Mouse (Mus musculus) brown adipose tissue, adult 24 weeks (tissue): ENCODE measurements around the gene Duox2. TPM values are rescaled to one million over a fixed set of nuclear protein-coding genes. Genes with fewer than 3 reads are reported as not detected.

Experiments used
- H3K27ac ChIP-seq: fragments of 200-500 bp; replicated peaks from 2 replicates; pipeline ENCODE4 v1.5.1; 2012; ENCODE audit warnings: low read depth, mild to moderate bottlenecking, low read length
- H3K4me1 ChIP-seq: fragments of 200-500 bp; 2 replicates; pipeline ENCODE4 v1.6.1; 2012; ENCODE audit warnings: low read length, mixed read lengths; ENCODE audit not compliant: control insufficient read depth, insufficient read depth, insufficient read length
- H3K4me3 ChIP-seq: fragments of 200-500 bp; 2 replicates; pipeline ENCODE4 v1.5.1; 2012; ENCODE audit warnings: low read depth, mild to moderate bottlenecking, low read length, moderate library complexity; ENCODE audit not compliant: insufficient read depth
- polyA plus RNA-seq: library from polyadenylated mRNA; stranded (reverse); fragments of >200 nt; gene quantifications from 2 replicates; pipeline ENCODE4 v1.2.4, GENCODE M21; 2012; ENCODE audit not compliant: missing spikeins, insufficient read depth, insufficient read length

The Duox2 gene
- polyA plus RNA-seq, 1 experiment = not detected

GRCm38 (mm10) chr2:122294916-122295315 is 3.3 kb downstream of the Duox2 start:
- Histone ChIP-seq H3K4me1 (no peaks in the 10 kb centered on the region; the same call in 1 of the 2 replicates), H3K4me3 (no peak overlapping the region), H3K27ac (no peak overlapping the region)

- no peak overlapping the region for H3K4me3 ChIP-seq
- H3K27ac ChIP-seq = no peak overlapping the region
- no peaks in the 10 kb centered on the region for H3K4me1 ChIP-seq
Observed at GRCm38 (mm10) chr2:122286137-122286536, 12.1 kb downstream of the Duox2 start.

GRCm38 (mm10) chr2:122284091-122284490 is 14.2 kb downstream of the Duox2 start:
- Histone ChIP-seq H3K27ac (no peak overlapping the region), H3K4me1 (no peaks in the 10 kb centered on the region), H3K4me3 (no peak overlapping the region)

- H3K4me1 ChIP-seq = no peaks in the 10 kb centered on the region
- H3K4me3 ChIP-seq = no peak overlapping the region
- no peak overlapping the region for H3K27ac ChIP-seq
Observed at GRCm38 (mm10) chr2:122278769-122279168, 19.5 kb downstream of the Duox2 start.

GRCm38 (mm10) chr2:122266407-122267193 is 31.6 kb downstream of the Duox2 start:
- no peak overlapping the region for H3K4me3 ChIP-seq
- no peak overlapping the region for H3K27ac ChIP-seq
- H3K4me1 ChIP-seq = no peaks in the 10 kb centered on the region

GRCm38 (mm10) chr2:122264690-122265089 is 33.6 kb downstream of the Duox2 start:
- no peak overlapping the region for H3K27ac ChIP-seq
- H3K4me1 ChIP-seq = no peaks in the 10 kb centered on the region
- H3K4me3 ChIP-seq = no peak overlapping the region

- H3K27ac ChIP-seq = no peak overlapping the region
- H3K4me3 ChIP-seq = no peak overlapping the region
- H3K4me1 ChIP-seq = no peaks in the 10 kb centered on the region
Observed at GRCm38 (mm10) chr2:122260729-122261128, 37.5 kb downstream of the Duox2 start.

- no peak overlapping the region for H3K4me3 ChIP-seq
- H3K27ac ChIP-seq = no peak overlapping the region
- no peaks in the 10 kb centered on the region for H3K4me1 ChIP-seq
Observed at GRCm38 (mm10) chr2:122255997-122256396, 42.3 kb downstream of the Duox2 start.

GRCm38 (mm10) chr2:122247786-122248185 is 50.5 kb downstream of the Duox2 start:
- H3K27ac ChIP-seq = no peak overlapping the region
- no peaks in the 10 kb centered on the region for H3K4me1 ChIP-seq
- no peak overlapping the region for H3K4me3 ChIP-seq

- H3K27ac ChIP-seq = no peak overlapping the region
- no peaks in the 10 kb centered on the region for H3K4me1 ChIP-seq
- no peak overlapping the region for H3K4me3 ChIP-seq
Observed at GRCm38 (mm10) chr2:122243671-122244131, 54.5 kb downstream of the Duox2 start.

- Histone ChIP-seq H3K27ac (no peak overlapping the region), H3K4me3 (no peak overlapping the region), H3K4me1 (no peaks in the 10 kb centered on the region; the same call in 1 of the 2 replicates)
Observed at GRCm38 (mm10) chr2:122241935-122242334, 56.3 kb downstream of the Duox2 start.

GRCm38 (mm10) chr2:122241226-122241625 is 57.0 kb downstream of the Duox2 start:
- Histone ChIP-seq H3K4me1 (no peaks in the 10 kb centered on the region; the same call in 1 of the 2 replicates), H3K4me3 (no peak overlapping the region), H3K27ac (no peak overlapping the region)

- H3K4me1 ChIP-seq = no peaks in the 10 kb centered on the region; the same call in 1 of the 2 replicates
- H3K27ac ChIP-seq = no peak overlapping the region
- H3K4me3 ChIP-seq = no peak overlapping the region
Observed at GRCm38 (mm10) chr2:122240735-122241134, 57.5 kb downstream of the Duox2 start.

GRCm38 (mm10) chr2:122237891-122238470 is 60.3 kb downstream of the Duox2 start:
- Histone ChIP-seq H3K27ac (no peak overlapping the region), H3K4me1 (no peaks in the 10 kb centered on the region; the same call in 1 of the 2 replicates), H3K4me3 (no peak overlapping the region)

GRCm38 (mm10) chr2:122236321-122236720 is 61.9 kb downstream of the Duox2 start:
- Histone ChIP-seq H3K4me3 (no peak overlapping the region), H3K4me1 (no peaks in the 10 kb centered on the region; the same call in 1 of the 2 replicates), H3K27ac (no peak overlapping the region)

- H3K4me1 ChIP-seq = no peaks in the 10 kb centered on the region; the same call in 1 of the 2 replicates
- peak overlapping the region; percentile 94; the same call in 1 of the 2 replicates for H3K4me3 ChIP-seq
- no peak overlapping the region for H3K27ac ChIP-seq
Observed at GRCm38 (mm10) chr2:122235425-122235824, 62.8 kb downstream of the Duox2 start.
